Mouse (Mus musculus) CD4-positive, CD25-positive, alpha-beta regulatory T cell, adult 2 months (primary cell): ENCODE data around the gene Lrrc49.

ENCODE experiments used
- DNase-seq: peaks from one replicate; pipeline ENCODE4 v3.0.0-alpha.2; 2012; ENCODE audit warnings: low read depth, low spot score

Gene Lrrc49

GRCm38 (mm10) chr9:60599489-60599888 is 88.5 kb downstream of the Lrrc49 start:
- no peak for DNase-seq

GRCm38 (mm10) chr9:60595406-60595805 is 92.6 kb downstream of the Lrrc49 start:
- no peak for DNase-seq

GRCm38 (mm10) chr9:60592974-60593373 is 95.0 kb downstream of the Lrrc49 start:
- DNase-seq = no peak

- DNase-seq = no peak
Observed at GRCm38 (mm10) chr9:60592363-60592762, 95.6 kb downstream of the Lrrc49 start.

GRCm38 (mm10) chr9:60590871-60591624 is 96.9 kb downstream of the Lrrc49 start:
- DNase-seq = no peak

GRCm38 (mm10) chr9:60588914-60589313 is 99.0 kb downstream of the Lrrc49 start:
- DNase-seq = no peak

- DNase-seq = peak; percentile 9
Observed at GRCm38 (mm10) chr9:60586920-60587319, 101.0 kb downstream of the Lrrc49 start.

GRCm38 (mm10) chr9:60585206-60585605 is 102.8 kb downstream of the Lrrc49 start:
- DNase-seq = no peak

GRCm38 (mm10) chr9:60582553-60582952 is 105.4 kb downstream of the Lrrc49 start:
- no peak for DNase-seq

- DNase-seq = no peak
Observed at GRCm38 (mm10) chr9:60573011-60573410, 114.9 kb downstream of the Lrrc49 start.

- no peak for DNase-seq
Observed at GRCm38 (mm10) chr9:60571725-60572124, 116.2 kb downstream of the Lrrc49 start.

- DNase-seq = no peak
Observed at GRCm38 (mm10) chr9:60571041-60571440, 116.9 kb downstream of the Lrrc49 start.

- DNase-seq = no peak
Observed at GRCm38 (mm10) chr9:60569366-60569765, 118.6 kb downstream of the Lrrc49 start.

GRCm38 (mm10) chr9:60563809-60564208 is 124.1 kb downstream of the Lrrc49 start:
- no peak for DNase-seq

GRCm38 (mm10) chr9:60562443-60563371 is 125.3 kb downstream of the Lrrc49 start:
- DNase-seq = peak; percentile 22

GRCm38 (mm10) chr9:60561641-60562289 is 126.2 kb downstream of the Lrrc49 start:
- no peak for DNase-seq

GRCm38 (mm10) chr9:60558507-60558906 is 129.5 kb downstream of the Lrrc49 start:
- DNase-seq = no peak

GRCm38 (mm10) chr9:60551238-60551637 is 136.7 kb downstream of the Lrrc49 start:
- no peak for DNase-seq

- DNase-seq = no peak
Observed at GRCm38 (mm10) chr9:60548182-60548581, 139.8 kb downstream of the Lrrc49 start.

GRCm38 (mm10) chr9:60546169-60546568 is 141.8 kb downstream of the Lrrc49 start:
- no peak for DNase-seq

GRCm38 (mm10) chr9:60545361-60546096 is 142.4 kb downstream of the Lrrc49 start:
- no peak for DNase-seq
